ENCODE assay signal across 11 mouse cellular contexts in the genomic region with DNA sequence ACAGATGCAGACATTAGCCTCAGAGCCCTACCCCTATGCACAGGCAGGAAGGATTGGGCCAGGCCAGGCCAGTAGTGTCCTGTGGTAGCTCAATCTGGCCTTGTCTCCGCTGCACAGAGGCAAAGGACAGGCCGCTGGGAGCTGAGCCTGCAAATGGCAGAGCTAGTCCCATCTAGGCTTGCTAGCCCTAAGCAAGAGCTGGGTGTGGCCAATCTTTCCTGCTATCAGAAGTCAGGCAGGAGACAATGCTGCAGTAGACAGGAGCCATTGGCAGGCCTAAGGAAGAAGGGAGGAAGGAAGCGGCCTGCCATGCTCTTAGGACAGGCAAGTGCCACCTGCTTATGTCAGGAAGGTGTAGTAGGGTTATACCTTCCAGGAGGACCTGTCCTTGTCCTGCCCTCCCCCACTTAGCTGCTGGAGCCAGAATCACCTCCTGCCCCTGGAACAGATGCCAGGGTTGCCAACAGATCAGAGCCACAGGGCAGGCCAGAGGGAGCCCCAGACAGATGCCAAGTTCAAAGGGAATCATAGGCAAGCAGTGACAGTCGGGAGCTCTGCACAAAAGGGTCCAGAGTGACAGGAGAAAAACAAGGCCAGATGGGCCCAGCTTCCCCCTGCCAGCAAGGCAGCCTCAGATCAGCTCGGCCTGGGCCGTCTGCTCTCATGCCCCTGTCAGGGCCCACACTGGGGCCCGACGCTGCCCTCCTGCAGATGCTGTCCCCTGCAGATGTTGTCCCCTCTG. TPM values are rescaled to one million over a fixed set of nuclear protein-coding genes. Genes with fewer than 3 reads are reported as not detected.
DNase-seq lines count a peak whose midpoint lies in the region; ATAC-seq and TF ChIP-seq lines count a peak whose summit lies in the region.
"Had no signal": no experiment of that assay in that cellular context is flagged by ENCODE, and none has a peak within 500 bp of the region (broad histone marks: within the 10 kb centered on the region; RNA-seq: fewer than 3 reads in every experiment).

No protein-coding gene starts in this region.

- H3K4me2 ChIP-seq in forebrain, embryonic 12.5 days: no peak overlapping the region
- H3K4me2 ChIP-seq in neural tube, embryonic 15.5 days: no peak overlapping the region

- WGBS in forebrain, embryonic 12.5 days: 70% methylated on average over 8 of the region's 8 CpGs
- WGBS in limb, embryonic 10.5 days: 73% methylated on average over 8 of the region's 8 CpGs
- WGBS in neural tube, embryonic 15.5 days: 62% methylated on average over 8 of the region's 8 CpGs
- 80% methylated on average over 8 of the region's 8 CpGs for WGBS in kidney, adult 2 months

- no peak for TF ChIP-seq POLR2A in kidney, adult 2 months (IDR thresholded peaks at IDR 0.05; ENCODE audit: low read depth, low read length)

- no peaks in the 10 kb centered on the region for H3K9me3 ChIP-seq in forebrain, embryonic 12.5 days
- H3K9me3 ChIP-seq in limb, embryonic 10.5 days (replicated peaks): no peaks in the 10 kb centered on the region
- H3K9me3 ChIP-seq in neural tube, embryonic 15.5 days (replicated peaks): no peaks in the 10 kb centered on the region

- H3K27me3 ChIP-seq in forebrain, embryonic 12.5 days: no peaks in the 10 kb centered on the region
- H3K27me3 ChIP-seq in limb, embryonic 10.5 days (ENCODE audit: low read depth, poor library complexity, severe bottlenecking): 0 out of 2 replicates have a peak, but pooled peaks cover 12% of the 10 kb centered on the region
- no peaks in the 10 kb centered on the region for H3K27me3 ChIP-seq in neural tube, embryonic 15.5 days (replicated peaks)
- H3K27me3 ChIP-seq in kidney, adult 2 months (replicated peaks; ENCODE audit: control insufficient read depth, insufficient read depth, low read length): no peaks in the 10 kb centered on the region

- peak; percentile 67 for DNase-seq in cerebellum, adult 11-12 months
- no peak for DNase-seq in cerebellum, adult 8-10 months
- no peak for DNase-seq in limb, embryonic 10.5 days (ENCODE audit: low spot score)
- DNase-seq in ovary, postnatal 10 days (ENCODE audit: low spot score): no peak
- DNase-seq in urinary bladder, adult 18-20 months (ENCODE audit: low spot score in 2 of 2): no peak
- DNase-seq in kidney, adult 2 months: no peak
- DNase-seq: gastrocnemius, postnatal 10 days; kidney, postnatal 14 days; thymus, adult 2 months had no signal

- H3K4me3 ChIP-seq in forebrain, embryonic 12.5 days (replicated peaks): no peak overlapping the region
- no peak overlapping the region for H3K4me3 ChIP-seq in limb, embryonic 10.5 days
- no peak overlapping the region for H3K4me3 ChIP-seq in neural tube, embryonic 15.5 days (replicated peaks)
- H3K4me3 ChIP-seq in kidney, adult 2 months (ENCODE audit: insufficient read depth, low read depth, low read length): no peak overlapping the region

- no peak overlapping the region for H3K9ac ChIP-seq in forebrain, embryonic 12.5 days
- no peak overlapping the region for H3K9ac ChIP-seq in neural tube, embryonic 15.5 days (replicated peaks)

- H3K4me1 ChIP-seq in forebrain, embryonic 12.5 days: peaks cover 36% of the 10 kb centered on the region
- H3K4me1 ChIP-seq in limb, embryonic 10.5 days: no peaks in the 10 kb centered on the region
- peaks cover 41% of the 10 kb centered on the region for H3K4me1 ChIP-seq in neural tube, embryonic 15.5 days
- no peaks in the 10 kb centered on the region for H3K4me1 ChIP-seq in kidney, adult 2 months (ENCODE audit: control insufficient read depth, insufficient read depth, low read length)

- no peak for TF ChIP-seq CTCF in kidney, adult 2 months (conservative IDR thresholded peaks at IDR 0.05; ENCODE audit: insufficient read depth, insufficient read length, low read depth, low read length)

- H3K27ac ChIP-seq in forebrain, embryonic 12.5 days: peak overlapping the region; percentile 67
- peak overlapping the region; percentile 51; the same call in 1 of the 2 replicates for H3K27ac ChIP-seq in limb, embryonic 10.5 days
- 0 out of 2 replicates have a peak overlapping the region, but pooled peaks have one; percentile 3 for H3K27ac ChIP-seq in neural tube, embryonic 15.5 days (replicated peaks)
- H3K27ac ChIP-seq in kidney, adult 2 months (ENCODE audit: insufficient read depth, low read depth, low read length): no peak overlapping the region

- peak; percentile 58 for ATAC-seq in forebrain, embryonic 12.5 days (ENCODE audit: low FRiP score)
- ATAC-seq in neural tube, embryonic 15.5 days (ENCODE audit: low FRiP score): no peak

- no peaks in the 10 kb centered on the region for H3K36me3 ChIP-seq in forebrain, embryonic 12.5 days (replicated peaks)
- H3K36me3 ChIP-seq in limb, embryonic 10.5 days: no peaks in the 10 kb centered on the region
- H3K36me3 ChIP-seq in neural tube, embryonic 15.5 days: no peaks in the 10 kb centered on the region
- H3K36me3 ChIP-seq in kidney, adult 2 months (ENCODE audit: control insufficient read depth, insufficient read depth, low read length): no peaks in the 10 kb centered on the region

RNA-seq across cellular contexts. Expression of gene Igsf21, which starts 59.0 kb away (rescaled TPM):
- polyA plus RNA-seq in forebrain, embryonic 12.5 days (2016; fragmentation: Nextera tagmentation; extraction: Ambion mirVana): 21.7 and 22.8 TPM in 2 replicates
- polyA plus RNA-seq in limb, embryonic 10.5 days (2016; fragmentation: Nextera tagmentation; extraction: Ambion mirVana): 0.11 and 0.48 TPM in 2 replicates
- 99.6 and 116 TPM in 2 replicates for polyA plus RNA-seq in neural tube, embryonic 15.5 days (2015; fragmentation: Nextera tagmentation; extraction: Ambion mirVana)
- 0.33 and 0.39 TPM in 2 replicates for polyA plus RNA-seq in kidney, adult 2 months (2012; rRNA removed)

Comparison
In these comparisons a context has a peak if more than half of its experiments do, and no peak if none do; other contexts are left out.
1. RNA of gene Igsf21, which starts 59.0 kb away (polyA plus RNA-seq): 99.6 to 116 TPM in neural tube, embryonic 15.5 days and 21.7 to 22.8 TPM in forebrain, embryonic 12.5 days; 0.33 to 0.39 TPM in kidney, adult 2 months and 0.11 to 0.48 TPM in limb, embryonic 10.5 days; every median in the first group is over 10 times any median in the second.